Mouse (Mus musculus): Measurements from ENCODE around the gene Lypd5. TPM values are rescaled to one million over a fixed set of nuclear protein-coding genes. Genes with fewer than 3 reads are reported as not detected.

Lypd5 gene
- total and polyA plus RNA-seq, 3 experiments: not detected

DNA sequence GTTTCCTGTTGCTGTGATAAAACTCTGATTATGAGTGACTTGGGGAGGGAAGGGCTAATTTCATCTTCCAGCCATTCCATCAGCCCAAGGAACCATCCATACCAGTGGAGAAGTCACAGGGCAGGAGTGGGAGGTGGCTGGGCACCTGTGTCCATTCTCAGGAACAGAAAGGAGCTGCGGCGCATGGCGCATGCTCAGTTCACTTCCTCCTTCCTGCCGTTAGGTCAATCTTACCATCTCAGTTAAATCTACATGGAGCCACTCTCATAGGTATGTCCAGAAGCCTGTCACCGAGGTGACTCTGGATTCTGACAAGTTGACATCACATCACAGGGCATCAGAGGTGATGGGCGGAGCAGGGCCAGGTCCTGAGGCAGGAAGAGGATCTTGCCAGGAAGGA, 6.7 kb downstream of the Lypd5 start:
- Histone ChIP-seq H3K79me2 (replicated peaks; ENCODE audit: control insufficient read depth, extremely low read depth, insufficient read depth, poor library complexity, severe bottlenecking) (no peaks in the 10 kb centered on the region), H3K27me3 (replicated peaks) (peaks cover 63% of the 10 kb centered on the region), H3K4me1 (ENCODE audit: control insufficient read depth in 1 of 2, insufficient read depth in 2 of 2) (peaks cover 0 to 5% of the 10 kb centered on the region in 2 experiments; a peak in 2 of 4 replicates), H3K9me3 (replicated peaks; ENCODE audit: low read length) (peaks cover 13% of the 10 kb centered on the region), H3K4me2 (ENCODE audit: insufficient read depth, low read depth, poor library complexity, severe bottlenecking) (no peak overlapping the region), H3K36me3 (replicated peaks in 1 of 2; ENCODE audit: control insufficient read depth in 1 of 2, insufficient read depth in 1 of 2, low read length in 1 of 2) (no peaks in the 10 kb centered on the region), H3K4me3 (replicated peaks in 1 of 3; ENCODE audit: low read depth in 2 of 3, low read length in 2 of 3, poor library complexity in 1 of 3) (no peak overlapping the region), H3K9ac (ENCODE audit: insufficient read depth, low read depth) (no peak overlapping the region), H3K27ac (ENCODE audit: insufficient read depth, low read depth) (no peak overlapping the region)
- DNase-seq (ENCODE audit: extremely low read depth): no peak
- dilution Hi-C loops (cut with MboI; ENCODE audit: extremely low pct_ligation_motif_present, extremely low pct_unique_long_range_greater_than_20kb, low sequenced_read_pairs) (no loop called here), in situ Hi-C loops (cut with MboI; ENCODE audit: low pct_ligation_motif_present, low pct_unique_long_range_greater_than_20kb, low sequenced_read_pairs) (no loop called here)
- TF ChIP-seq ZC3H11A (IDR thresholded peaks at IDR 0.05; ENCODE audit: low read depth, low read length) (no peak), NRF1 (IDR thresholded peaks at IDR 0.05; ENCODE audit: low read depth, low read length) (peak; percentile 67), EP300 (IDR thresholded peaks at IDR 0.05; ENCODE audit: low read length) (no peak)

DNA sequence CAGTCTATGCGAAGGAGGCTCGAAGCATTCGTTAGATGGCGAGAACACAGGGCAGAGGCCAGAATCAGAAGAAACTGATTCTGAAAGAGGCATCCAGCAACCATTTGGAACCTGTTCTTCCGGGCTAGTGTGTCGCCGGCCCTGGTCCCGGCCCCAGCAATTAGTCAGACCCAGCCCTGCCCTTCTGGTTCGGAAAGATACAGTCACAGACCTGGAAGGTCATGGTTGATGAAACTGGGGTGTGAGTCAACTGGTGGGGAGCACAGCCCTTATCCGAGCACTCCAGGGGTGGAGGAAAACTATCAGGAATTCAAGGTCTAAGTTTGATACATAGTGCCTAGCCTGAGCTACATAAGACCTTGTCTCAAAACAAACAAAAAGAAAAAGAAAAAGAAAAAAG, 7.1 kb downstream of the Lypd5 start:
- TF ChIP-seq ZMIZ1 (IDR thresholded peaks at IDR 0.05; ENCODE audit: low read depth, low read length): no peak
- no peak for TF ChIP-seq CHD1 (IDR thresholded peaks at IDR 0.05; ENCODE audit: low read depth, low read length)
- TF ChIP-seq ELF1 (IDR thresholded peaks at IDR 0.05; ENCODE audit: low read depth, low read length): no peak
- no peak for TF ChIP-seq SIN3A (IDR thresholded peaks at IDR 0.05; ENCODE audit: low read length)
- TF ChIP-seq MYC (IDR thresholded peaks at IDR 0.05; ENCODE audit: low read depth, low read length): no peak
- no peak for TF ChIP-seq CTCF (conservative IDR thresholded peaks at IDR 0.05 in 1 of 2, IDR thresholded peaks at IDR 0.05 in 1 of 2; ENCODE audit: low read depth in 2 of 2, low read length in 2 of 2)
- no peak for TF ChIP-seq NRF1 (IDR thresholded peaks at IDR 0.05; ENCODE audit: low read depth, low read length)
- TF ChIP-seq NELFE (IDR thresholded peaks at IDR 0.05; ENCODE audit: low read depth, low read length): no peak
- no peak for TF ChIP-seq GABPA (IDR thresholded peaks at IDR 0.05; ENCODE audit: insufficient replicate concordance, low read depth, low read length)
- TF ChIP-seq POLR2AphosphoS2 (IDR thresholded peaks at IDR 0.05; ENCODE audit: low read depth, low read length): no peak
- no peak for TF ChIP-seq TBP (conservative IDR thresholded peaks at IDR 0.05; ENCODE audit: low read depth, low read length)
- no peak for TF ChIP-seq JUN (IDR thresholded peaks at IDR 0.05; ENCODE audit: insufficient read depth, low read depth, low read length)
- no peak for TF ChIP-seq MAZ (IDR thresholded peaks at IDR 0.05; ENCODE audit: low read depth, low read length)
- no peak for TF ChIP-seq BHLHE40 (IDR thresholded peaks at IDR 0.05; ENCODE audit: low read depth, low read length)
- dilution Hi-C loops (cut with MboI; ENCODE audit: extremely low pct_ligation_motif_present, extremely low pct_unique_long_range_greater_than_20kb, low sequenced_read_pairs): no loop called here
- Histone ChIP-seq H3K4me3 (replicated peaks in 1 of 3; ENCODE audit: low read depth in 2 of 3, low read length in 2 of 3, poor library complexity in 1 of 3) (no peak overlapping the region), H3K27me3 (replicated peaks) (peaks cover 61% of the 10 kb centered on the region), H3K79me2 (replicated peaks; ENCODE audit: control insufficient read depth, extremely low read depth, insufficient read depth, poor library complexity, severe bottlenecking) (no peaks in the 10 kb centered on the region), H3K4me1 (ENCODE audit: control insufficient read depth in 1 of 2, insufficient read depth in 2 of 2) (peaks cover 0 to 5% of the 10 kb centered on the region in 2 experiments; a peak in 2 of 4 replicates), H3K9ac (ENCODE audit: insufficient read depth, low read depth) (no peak overlapping the region), H3K27ac (ENCODE audit: insufficient read depth, low read depth) (no peak overlapping the region), H3K36me3 (replicated peaks in 1 of 2; ENCODE audit: control insufficient read depth in 1 of 2, insufficient read depth in 1 of 2, low read length in 1 of 2) (no peaks in the 10 kb centered on the region), H3K9me3 (replicated peaks; ENCODE audit: low read length) (peaks cover 16% of the 10 kb centered on the region), H3K4me2 (ENCODE audit: insufficient read depth, low read depth, poor library complexity, severe bottlenecking) (no peak overlapping the region)
- DNase-seq (ENCODE audit: extremely low read depth): no peak
- in situ Hi-C loops (cut with MboI; ENCODE audit: low pct_ligation_motif_present, low pct_unique_long_range_greater_than_20kb, low sequenced_read_pairs): no loop called here
